Comparison of ENCODE assay signal across 8 mouse cellular contexts in the genomic region with DNA sequence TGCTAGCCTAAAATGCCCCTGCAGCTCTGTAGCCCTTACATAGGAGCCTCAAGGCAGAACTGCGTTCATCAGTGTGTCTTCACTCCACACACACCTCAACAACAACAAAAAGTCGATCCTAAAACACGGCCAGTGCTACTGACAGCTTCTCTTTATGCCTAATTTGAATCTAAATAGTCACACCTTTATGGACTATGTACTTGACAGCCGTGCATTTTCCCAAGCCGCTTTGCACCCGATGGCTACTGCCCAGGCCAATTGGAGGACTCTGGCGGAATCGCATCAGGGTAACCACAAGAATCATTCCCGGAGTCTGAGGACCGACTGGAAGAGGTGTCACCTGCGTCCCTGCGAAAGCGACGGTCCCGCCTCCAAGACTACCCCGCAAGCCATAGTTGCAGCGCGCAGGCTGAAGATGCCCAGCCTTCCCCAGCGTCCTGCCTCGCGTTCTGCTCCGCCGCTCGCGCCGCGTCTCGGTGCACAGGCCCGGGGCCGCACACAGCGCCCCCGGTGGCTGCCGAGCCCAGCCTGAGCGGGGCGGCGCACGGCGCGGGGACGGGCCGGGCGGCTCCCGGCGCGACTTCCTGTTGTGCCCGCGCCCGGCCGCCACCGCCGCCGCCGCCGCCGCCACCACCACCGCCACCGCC. TPM values are rescaled to one million over a fixed set of nuclear protein-coding genes. Genes with fewer than 3 reads are reported as not detected.
DNase-seq lines count a peak whose midpoint lies in the region; ATAC-seq and TF ChIP-seq lines count a peak whose summit lies in the region.

A gene (plus strand): TSS at position 545 of the 647 bp plus-strand sequence.

- peaks cover 1% of the 10 kb centered on the region for H3K9me3 ChIP-seq in CH12.LX (replicated peaks; ENCODE audit: low read length)
- no peaks in the 10 kb centered on the region for H3K9me3 ChIP-seq in forebrain, embryonic 11.5 days (ENCODE audit: control insufficient read depth, low read length)
- no peaks in the 10 kb centered on the region for H3K9me3 ChIP-seq in heart, embryonic 15.5 days (replicated peaks)
- H3K9me3 ChIP-seq in liver, embryonic 14.5 days (ENCODE audit: control insufficient read depth, low read length), result no peaks in the 10 kb centered on the region
- H3K9me3 ChIP-seq in stomach, embryonic 14.5 days (ENCODE audit: control insufficient read depth, low read depth, low read length), result no peaks in the 10 kb centered on the region

- TF ChIP-seq RAD21 in CH12.LX (IDR thresholded peaks at IDR 0.05; ENCODE audit: low read depth, low read length), result no peak

- H3K79me2 ChIP-seq in CH12.LX (replicated peaks; ENCODE audit: control insufficient read depth, extremely low read depth, insufficient read depth, poor library complexity, severe bottlenecking), result no peaks in the 10 kb centered on the region

- H3K4me2 ChIP-seq in CH12.LX (ENCODE audit: insufficient read depth, low read depth, poor library complexity, severe bottlenecking), result peak within 1 kb of the TSS; percentile 84
- peak within 1 kb of the TSS; percentile 88 for H3K4me2 ChIP-seq in forebrain, embryonic 11.5 days (ENCODE audit: low read depth, low read length, severe bottlenecking)
- H3K4me2 ChIP-seq in heart, embryonic 15.5 days, result peak within 1 kb of the TSS; percentile 83
- peak within 1 kb of the TSS; percentile 62 for H3K4me2 ChIP-seq in liver, embryonic 14.5 days (ENCODE audit: low read depth)
- peak within 1 kb of the TSS; percentile 92 for H3K4me2 ChIP-seq in stomach, embryonic 14.5 days (replicated peaks; ENCODE audit: low read depth, low read length)

- peak within 1 kb of the TSS; percentile 59 to 93 (median 69) for H3K4me3 ChIP-seq in CH12.LX (replicated peaks in 1 of 3; ENCODE audit: low read depth in 2 of 3, low read length in 2 of 3, poor library complexity in 1 of 3)
- peak within 1 kb of the TSS; percentile 82 for H3K4me3 ChIP-seq in forebrain, embryonic 11.5 days (ENCODE audit: low read depth, low read length)
- H3K4me3 ChIP-seq in heart, embryonic 15.5 days, result peak within 1 kb of the TSS; percentile 62
- peak within 1 kb of the TSS; percentile 60 to 68 for H3K4me3 ChIP-seq in liver, embryonic 14.5 days (ENCODE audit: insufficient read depth in 1 of 2, low read depth in 2 of 2, low read length in 2 of 2)
- peak within 1 kb of the TSS; percentile 78 for H3K4me3 ChIP-seq in stomach, embryonic 14.5 days (ENCODE audit: low read depth, low read length)

- H3K36me3 ChIP-seq in CH12.LX (replicated peaks in 1 of 2; ENCODE audit: control insufficient read depth in 1 of 2, insufficient read depth in 1 of 2, low read length in 1 of 2), result peaks cover 10 to 27% of the 10 kb centered on the region in 2 experiments
- no peaks in the 10 kb centered on the region; the same call in 1 of the 2 replicates for H3K36me3 ChIP-seq in forebrain, embryonic 11.5 days (ENCODE audit: control insufficient read depth, insufficient read depth, low read length)
- peaks cover 10% of the 10 kb centered on the region for H3K36me3 ChIP-seq in heart, embryonic 15.5 days
- no peaks in the 10 kb centered on the region for H3K36me3 ChIP-seq in liver, embryonic 14.5 days (replicated peaks; ENCODE audit: control insufficient read depth, insufficient read depth, low read depth)
- peaks cover 11% of the 10 kb centered on the region; the same call in 1 of the 2 replicates for H3K36me3 ChIP-seq in stomach, embryonic 14.5 days (ENCODE audit: control insufficient read depth, insufficient read depth, low read length)

- peaks cover 16 to 42% of the 10 kb centered on the region in 2 experiments for H3K4me1 ChIP-seq in CH12.LX (ENCODE audit: control insufficient read depth in 1 of 2, insufficient read depth in 2 of 2)
- peaks cover 20% of the 10 kb centered on the region for H3K4me1 ChIP-seq in forebrain, embryonic 11.5 days (replicated peaks; ENCODE audit: control insufficient read depth, insufficient read depth, low read length)
- peaks cover 46% of the 10 kb centered on the region for H3K4me1 ChIP-seq in heart, embryonic 15.5 days (replicated peaks)
- H3K4me1 ChIP-seq in liver, embryonic 14.5 days (replicated peaks; ENCODE audit: control insufficient read depth in 2 of 2, insufficient read depth in 2 of 2, low read length in 1 of 2), result peaks cover 14 to 26% of the 10 kb centered on the region in 2 experiments
- H3K4me1 ChIP-seq in stomach, embryonic 14.5 days (ENCODE audit: control insufficient read depth, insufficient read depth, low read length), result peaks cover 26% of the 10 kb centered on the region

- no peak; the same call in 1 of the 2 replicates for TF ChIP-seq POLR2A in CH12.LX (IDR thresholded peaks at IDR 0.05; ENCODE audit: low read depth, low read length)

- dilution Hi-C loops in CH12.LX (cut with MboI; ENCODE audit: extremely low pct_ligation_motif_present, extremely low pct_unique_long_range_greater_than_20kb, low sequenced_read_pairs), result no loop called here

- no peak for TF ChIP-seq EP300 in CH12.LX (IDR thresholded peaks at IDR 0.05; ENCODE audit: low read length)
- no peak for TF ChIP-seq EP300 in liver, embryonic 14.5 days (IDR thresholded peaks at IDR 0.05; ENCODE audit: low read depth)

- DNase-seq in CH12.LX (ENCODE audit: extremely low read depth), result peak; percentile 37
- DNase-seq in brain, embryonic 18.5 days (ENCODE audit: low read depth, low spot score), result peak; percentile 42
- DNase-seq in forebrain, embryonic 11.5 days (ENCODE audit: low spot score), result peak; percentile 86
- DNase-seq in kidney, postnatal 14 days, result peak; percentile 88
- peak in 1 of 3 experiments; percentile 53 for DNase-seq in liver, embryonic 14.5 days (ENCODE audit: low read depth in 3 of 3, low spot score in 3 of 3)
- peak; percentile 74 for DNase-seq in neural tube, embryonic 10.5 days (ENCODE audit: extremely low spot score, low spot score)

- H3K9ac ChIP-seq in CH12.LX (ENCODE audit: insufficient read depth, low read depth), result peak within 1 kb of the TSS; percentile 79
- H3K9ac ChIP-seq in forebrain, embryonic 11.5 days (ENCODE audit: low read length), result peak within 1 kb of the TSS; percentile 69
- peak within 1 kb of the TSS; percentile 91 for H3K9ac ChIP-seq in heart, embryonic 15.5 days
- peak within 1 kb of the TSS; percentile 65 for H3K9ac ChIP-seq in liver, embryonic 14.5 days (replicated peaks)
- H3K9ac ChIP-seq in stomach, embryonic 14.5 days (replicated peaks; ENCODE audit: low read depth, low read length), result peak within 1 kb of the TSS; percentile 81

- H3K27ac ChIP-seq in CH12.LX (ENCODE audit: insufficient read depth, low read depth), result no peak within 1 kb of the TSS
- peak within 1 kb of the TSS; percentile 77 for H3K27ac ChIP-seq in forebrain, embryonic 11.5 days (ENCODE audit: low read depth, low read length)
- H3K27ac ChIP-seq in heart, embryonic 15.5 days, result peak within 1 kb of the TSS; percentile 93
- peak within 1 kb of the TSS; percentile 18; the same call in 1 of the 2 replicates for H3K27ac ChIP-seq in liver, embryonic 14.5 days
- H3K27ac ChIP-seq in stomach, embryonic 14.5 days (ENCODE audit: low read length), result peak within 1 kb of the TSS; percentile 72

- peaks cover 11% of the 10 kb centered on the region for H3K27me3 ChIP-seq in CH12.LX (replicated peaks)
- H3K27me3 ChIP-seq in forebrain, embryonic 11.5 days (ENCODE audit: control insufficient read depth, insufficient read depth, low read length), result no peaks in the 10 kb centered on the region
- no peaks in the 10 kb centered on the region for H3K27me3 ChIP-seq in heart, embryonic 15.5 days
- no peaks in the 10 kb centered on the region for H3K27me3 ChIP-seq in liver, embryonic 14.5 days (ENCODE audit: control insufficient read depth, insufficient read depth, low read length)
- H3K27me3 ChIP-seq in stomach, embryonic 14.5 days (ENCODE audit: control insufficient read depth, insufficient read depth, low read length), result no peaks in the 10 kb centered on the region

- in situ Hi-C loops in CH12.LX (cut with MboI; ENCODE audit: low pct_ligation_motif_present, low pct_unique_long_range_greater_than_20kb, low sequenced_read_pairs), result no loop called here

- peak; percentile 74 for ATAC-seq in forebrain, embryonic 11.5 days (replicated peaks; ENCODE audit: low FRiP score)
- ATAC-seq in heart, embryonic 15.5 days (replicated peaks; ENCODE audit: insufficient number of reproducible peaks, insufficient read depth, low FRiP score, low read depth), result peak; percentile 69
- peak; percentile 60 for ATAC-seq in liver, embryonic 14.5 days (ENCODE audit: insufficient read depth)
- peak; percentile 60 for ATAC-seq in stomach, embryonic 14.5 days (ENCODE audit: insufficient number of reproducible peaks, insufficient read depth, low FRiP score, low read depth)

- WGBS in forebrain, embryonic 11.5 days, result under 1% methylated on average over 49 of the region's 57 CpGs
- under 1% methylated on average over 35 of the region's 57 CpGs for whole genome bisulfite sequencing in heart, embryonic 15.5 days
- under 1% methylated on average over 57 of the region's 57 CpGs for WGBS in liver, embryonic 14.5 days (ENCODE audit: insufficient replicate concordance)
- under 1% methylated on average over 45 of the region's 57 CpGs for WGBS in stomach, embryonic 14.5 days

- peak in 1 of 2 experiments; percentile 65; a peak in 2 of 4 replicates for TF ChIP-seq CTCF in CH12.LX (conservative IDR thresholded peaks at IDR 0.05 in 1 of 2, IDR thresholded peaks at IDR 0.05 in 1 of 2; ENCODE audit: low read depth in 2 of 2, low read length in 2 of 2)
- TF ChIP-seq CTCF in liver, embryonic 14.5 days (IDR thresholded peaks at IDR 0.05; ENCODE audit: low read depth), result peak; percentile 67

TF ChIP-seq in CH12.LX, 34 proteins besides CTCF, POLR2A, EP300 and RAD21 (continues in another document):
- TF ChIP-seq MYC (IDR thresholded peaks at IDR 0.05; ENCODE audit: low read depth, low read length) (no peak), MAX (IDR thresholded peaks at IDR 0.05; ENCODE audit: low read length) (no peak; the same call in 1 of the 2 replicates), BHLHE40 (IDR thresholded peaks at IDR 0.05; ENCODE audit: low read depth, low read length) (no peak), E2F4 (IDR thresholded peaks at IDR 0.05; ENCODE audit: insufficient replicate concordance, low read depth, low read length) (no peak), NELFE (IDR thresholded peaks at IDR 0.05; ENCODE audit: low read depth, low read length) (no peak), ETS1 (conservative IDR thresholded peaks at IDR 0.05; ENCODE audit: low read depth, low read length) (no peak), MXI1 (IDR thresholded peaks at IDR 0.05; ENCODE audit: low read depth, low read length) (peak; percentile 32; the same call in 1 of the 2 replicates), RCOR1 (conservative IDR thresholded peaks at IDR 0.05; ENCODE audit: low read depth, low read length) (no peak)

RNA-seq across cellular contexts. Expression of the gene that starts here (rescaled TPM):
- total RNA-seq in CH12.LX (2012; rRNA removed), result 13.8 and 14.6 TPM in 2 replicates
- 4.5 and 5.1 TPM in 2 replicates for total RNA-seq in CH12.LX (2014; rRNA removed)
- polyA plus RNA-seq in CH12.LX (2012; ENCODE audit: insufficient read length, low read depth), result 12.7 and 20.2 TPM in 2 replicates
- 27.4 and 31.8 TPM in 2 replicates for polyA plus RNA-seq in forebrain, embryonic 11.5 days (2014; fragmentation: Nextera tagmentation; extraction: Ambion mirVana)
- polyA plus RNA-seq in heart, embryonic 15.5 days (2015; fragmentation: Nextera tagmentation; extraction: Ambion mirVana), result 33.5 and 49.5 TPM in 2 replicates
- polyA plus RNA-seq in liver, embryonic 14.5 days (2012; rRNA removed), result 10.7 and 15.3 TPM in 2 replicates
- polyA plus RNA-seq in liver, embryonic 14.5 days (2014; fragmentation: Nextera tagmentation; extraction: Ambion mirVana), result 8.7 and 10.7 TPM in 2 replicates
- 29.4 and 29.7 TPM in 2 replicates for polyA plus RNA-seq in stomach, embryonic 14.5 days (2014; fragmentation: Nextera tagmentation; extraction: Ambion mirVana)
